Mouse (Mus musculus) liver, adult (tissue): Measurements from ENCODE around the gene Drc1.
A peak's percentile ranks its signal among the peaks of the same experiment; 100 is the strongest.

ENCODE experiments used
- GATA4 ChIP-seq: IDR thresholded peaks from 2 replicates; pipeline ENCODE4 v1.6.1; 2014; ENCODE audit warnings: mild to moderate bottlenecking, low read length; ENCODE audit not compliant: insufficient replicate concordance

Gene Drc1

DNA sequence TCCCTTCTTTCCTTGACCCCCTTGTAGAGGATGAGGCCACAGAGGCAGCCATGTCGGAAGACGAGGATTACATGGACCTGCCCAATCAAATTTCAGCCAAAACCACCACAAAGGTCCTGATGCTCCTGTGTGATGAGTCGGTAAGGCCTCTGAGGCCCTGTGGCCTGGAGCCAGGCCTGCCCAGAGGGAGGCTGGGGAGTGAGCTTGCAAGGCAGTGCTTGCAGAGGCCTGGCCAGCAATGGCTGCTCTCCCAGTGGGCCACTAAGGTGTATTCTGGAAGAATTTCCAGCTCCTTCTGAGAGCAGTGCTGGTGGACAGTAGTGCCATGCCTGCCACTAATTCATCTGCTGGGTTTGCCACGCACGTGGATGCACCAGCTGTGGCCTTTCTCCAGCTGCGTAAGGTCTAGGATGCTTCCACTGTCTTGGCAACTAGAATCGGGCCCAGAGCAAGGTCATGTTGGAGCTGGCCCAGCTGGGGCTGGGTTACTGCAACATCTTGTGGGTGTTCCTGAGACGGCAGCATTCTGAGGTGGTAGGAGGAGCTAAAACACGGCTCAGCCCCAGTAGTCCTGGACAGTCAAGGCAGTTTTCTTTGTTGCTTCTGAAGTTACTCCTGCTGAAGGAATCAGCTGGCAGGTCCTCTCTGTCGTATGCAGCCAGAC, 77.4 kb downstream of the Drc1 start:
- no peak for TF ChIP-seq GATA4

DNA sequence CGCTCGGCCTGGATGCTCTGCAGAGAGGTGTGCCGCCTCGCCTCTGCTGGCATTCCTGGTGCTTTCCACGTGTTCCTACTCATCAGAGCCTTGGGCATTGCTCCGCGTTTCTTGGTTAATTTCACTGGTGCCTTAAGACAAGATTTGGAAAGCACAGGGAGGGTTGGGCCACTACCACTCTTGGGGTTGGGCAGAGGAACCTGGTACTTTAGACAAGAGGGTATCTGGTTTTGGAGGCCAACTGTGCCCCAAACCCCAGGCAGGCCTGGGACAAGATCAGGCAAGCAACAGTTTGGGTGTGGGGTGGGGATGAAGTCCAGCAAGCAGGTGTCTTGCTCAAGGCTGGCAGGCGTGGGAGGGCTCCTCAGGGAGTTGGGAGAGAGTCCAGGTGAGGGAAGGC, 86.2 kb downstream of the Drc1 start:
- TF ChIP-seq GATA4 = no peak

DNA sequence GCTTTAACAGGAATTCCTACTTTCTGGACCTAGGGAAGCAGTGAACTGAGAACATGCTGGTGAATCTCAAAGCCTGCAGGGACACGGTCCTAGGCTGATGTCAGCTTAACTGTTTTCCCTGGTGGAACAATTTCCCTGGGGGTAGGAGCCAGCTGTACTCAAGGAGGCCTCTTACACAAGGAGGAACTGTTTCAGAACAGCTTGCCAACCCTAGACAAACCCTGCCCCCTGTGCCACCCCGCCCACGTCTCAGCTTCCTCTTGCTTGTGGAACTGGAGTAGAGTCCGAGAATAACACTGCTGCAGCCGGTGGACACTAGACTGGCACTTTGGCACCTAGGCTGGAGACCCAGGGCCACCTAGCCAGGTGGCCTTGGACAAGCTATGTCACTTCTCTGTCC, 88.2 kb downstream of the Drc1 start:
- TF ChIP-seq GATA4 = no peak

DNA sequence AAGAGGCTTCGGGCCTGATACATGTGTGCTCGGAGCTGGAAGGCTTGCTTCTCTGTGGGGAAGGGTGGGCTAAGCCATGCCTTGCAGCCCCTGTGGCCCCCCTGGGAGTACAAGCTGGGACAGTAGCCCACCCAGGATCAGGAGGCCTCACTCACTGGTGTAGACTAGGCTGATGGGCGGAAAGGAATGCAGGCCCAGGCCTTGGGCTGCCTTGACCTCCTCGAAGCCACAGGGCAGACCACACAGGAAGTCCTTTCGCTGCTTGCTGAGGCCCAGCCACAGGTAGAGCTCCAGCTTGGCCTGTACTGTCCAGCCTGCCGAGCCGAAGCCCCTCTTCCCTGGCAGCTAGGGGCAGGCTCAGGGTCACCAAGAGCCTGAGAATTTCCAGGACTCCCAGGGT, 101.7 kb downstream of the Drc1 start:
- TF ChIP-seq GATA4 = no peak

DNA sequence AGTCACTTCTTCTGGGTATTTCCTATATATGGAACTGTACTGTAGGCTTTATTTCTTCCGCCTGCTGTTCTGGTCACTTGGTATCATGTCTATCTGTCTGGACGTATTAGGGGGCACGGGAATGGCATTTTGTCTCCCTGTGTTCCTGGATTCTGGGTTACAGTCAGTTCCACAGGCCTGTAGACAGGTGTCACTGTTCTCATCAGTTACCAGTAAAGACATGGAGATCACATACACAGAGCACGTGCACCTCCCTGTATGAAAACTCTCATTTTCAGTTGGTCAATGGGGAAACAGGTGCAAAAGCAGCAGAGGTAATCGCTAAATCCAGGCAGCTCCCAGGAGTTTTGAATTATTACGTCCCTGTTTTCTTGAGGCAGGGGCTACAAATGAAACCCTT, 106.5 kb downstream of the Drc1 start:
- TF ChIP-seq GATA4 = no peak

DNA sequence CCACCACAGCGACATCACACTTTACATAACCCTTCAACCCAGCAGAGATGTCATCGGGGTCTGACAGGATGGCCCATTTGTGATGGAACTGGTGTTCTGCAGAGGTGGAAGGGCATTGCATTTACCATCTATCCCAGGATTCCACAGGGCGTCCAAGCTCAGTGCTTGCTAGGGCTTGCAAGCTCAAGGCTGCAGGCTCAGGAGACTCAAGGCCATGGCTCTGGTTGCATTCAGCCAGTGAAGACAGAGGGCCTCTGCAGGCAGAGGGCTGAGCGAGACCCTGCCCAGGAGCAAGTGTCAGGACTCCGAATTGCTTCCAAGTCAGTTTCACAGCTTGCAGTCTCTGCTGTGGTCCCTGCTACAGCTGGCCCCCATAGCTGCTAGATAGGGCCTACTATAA, 108.6 kb downstream of the Drc1 start:
- no peak for TF ChIP-seq GATA4

DNA sequence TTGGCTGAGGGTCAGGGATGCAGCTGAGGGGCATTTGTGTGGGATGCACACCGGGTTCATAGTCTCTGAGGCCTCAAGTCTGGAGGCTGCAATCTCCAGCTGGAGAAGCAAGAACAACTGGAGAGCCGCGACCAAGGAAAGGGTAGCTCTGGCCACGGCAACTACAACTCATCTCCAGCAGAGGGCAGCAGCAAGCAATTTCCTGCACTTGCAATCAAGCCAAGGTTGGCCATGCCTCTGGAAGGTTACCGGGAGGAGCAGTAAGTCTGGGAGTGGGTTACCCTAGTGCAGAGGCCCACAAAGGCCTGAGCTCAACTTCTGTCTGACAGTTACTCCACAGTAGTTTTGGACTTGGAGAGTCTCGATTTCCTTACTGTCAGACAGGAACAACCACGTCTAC, 110.3 kb downstream of the Drc1 start:
- no peak for TF ChIP-seq GATA4

DNA sequence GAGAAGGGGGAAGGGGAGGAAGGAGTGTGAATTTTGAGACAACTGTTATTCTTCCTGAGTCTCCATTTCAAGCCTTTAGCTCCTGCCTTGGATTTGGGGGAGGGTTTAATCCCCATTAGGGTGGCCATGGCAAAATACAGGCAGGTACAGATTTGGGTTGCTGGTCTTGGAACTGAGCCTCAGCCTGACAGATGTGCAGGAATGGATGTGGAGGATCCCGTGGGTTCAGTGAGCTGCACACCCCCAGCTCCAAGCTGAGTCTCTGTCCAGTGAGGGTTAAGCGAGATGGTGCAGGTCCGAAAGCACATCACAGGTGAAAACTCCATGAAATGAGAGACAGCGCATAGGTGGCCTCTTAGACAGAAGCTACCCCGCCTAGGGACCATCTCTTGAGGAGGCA, 119.3 kb downstream of the Drc1 start:
- TF ChIP-seq GATA4 = no peak

DNA sequence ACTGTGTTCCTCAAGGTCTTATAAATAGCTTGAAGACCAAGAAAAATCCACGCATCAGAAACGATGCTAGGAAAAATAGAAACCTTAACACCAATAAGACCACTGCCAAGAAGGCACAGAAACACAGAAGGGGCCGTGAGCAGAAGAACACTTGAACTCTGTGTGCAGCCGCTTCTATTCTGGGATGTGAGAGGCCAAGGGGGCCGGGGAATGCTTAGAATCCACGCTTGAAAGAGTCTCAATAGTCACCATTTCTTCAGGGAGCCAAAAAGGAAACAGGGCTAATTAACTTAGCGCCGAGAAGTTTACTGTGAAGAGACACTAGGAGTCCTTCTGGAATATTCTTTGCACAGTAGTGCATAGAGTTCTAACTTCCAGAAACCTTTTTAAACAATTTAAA, 120.0 kb downstream of the Drc1 start:
- no peak for TF ChIP-seq GATA4

DNA sequence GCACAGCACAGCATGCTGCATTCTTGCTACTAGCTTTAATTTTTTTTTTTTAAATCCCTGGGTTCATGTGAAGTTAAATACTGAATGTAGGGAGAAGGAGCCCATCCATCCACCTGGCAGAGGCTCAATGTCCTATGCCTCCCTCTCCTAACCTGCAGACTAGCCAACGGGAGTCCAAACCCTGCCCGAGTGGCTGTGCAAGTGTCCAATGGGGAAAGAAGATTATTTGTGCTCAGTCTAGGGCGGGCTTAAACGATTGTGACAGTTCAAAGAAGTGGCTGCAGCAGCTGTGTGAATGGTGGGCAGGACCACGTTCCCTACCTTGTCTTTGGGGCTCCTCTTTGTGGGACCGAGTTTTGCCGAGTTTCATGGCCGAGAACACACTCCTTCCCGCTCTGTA, 125.7 kb downstream of the Drc1 start:
- no peak for TF ChIP-seq GATA4

DNA sequence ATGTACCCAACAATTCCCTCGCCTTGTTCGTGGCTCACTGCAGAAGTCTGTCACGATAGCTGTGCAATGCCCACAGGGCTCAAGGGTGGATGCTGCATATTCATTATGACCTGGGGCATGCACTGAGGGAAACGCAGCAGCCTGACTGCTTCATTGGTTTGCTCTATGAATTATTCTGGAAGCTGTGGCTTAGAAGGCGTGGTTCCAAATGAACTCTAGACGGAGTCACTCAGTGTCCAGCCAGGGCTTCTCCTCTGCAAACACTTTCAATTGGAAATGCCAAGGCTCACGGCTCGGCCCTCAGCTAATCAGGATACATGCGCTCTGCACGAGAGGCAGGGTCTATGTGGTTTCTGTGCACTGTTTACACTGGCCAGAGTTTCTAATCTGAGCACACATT, 130.3 kb downstream of the Drc1 start:
- peak; percentile 40; the same call in 1 of the 2 replicates for TF ChIP-seq GATA4

DNA sequence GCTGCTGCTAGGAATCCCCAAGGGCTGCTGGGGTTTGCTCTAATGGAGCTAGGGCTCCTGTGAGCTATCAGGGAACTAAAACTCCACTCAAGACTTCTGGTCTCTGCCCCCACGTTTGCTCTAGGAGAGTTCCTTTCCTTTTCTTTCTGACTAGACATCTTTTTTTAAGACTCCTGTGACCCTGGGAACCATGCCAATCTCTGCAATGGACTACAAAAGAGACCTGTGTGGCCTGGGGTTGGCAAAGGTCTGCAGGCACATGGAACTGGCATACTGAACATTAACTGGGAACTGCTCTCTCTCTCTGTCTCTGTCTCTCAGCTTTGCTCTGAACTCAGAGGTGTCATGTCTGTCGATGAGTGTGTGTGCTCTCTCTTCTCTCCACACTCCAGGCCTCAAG, 134.2 kb downstream of the Drc1 start:
- TF ChIP-seq GATA4 = no peak

DNA sequence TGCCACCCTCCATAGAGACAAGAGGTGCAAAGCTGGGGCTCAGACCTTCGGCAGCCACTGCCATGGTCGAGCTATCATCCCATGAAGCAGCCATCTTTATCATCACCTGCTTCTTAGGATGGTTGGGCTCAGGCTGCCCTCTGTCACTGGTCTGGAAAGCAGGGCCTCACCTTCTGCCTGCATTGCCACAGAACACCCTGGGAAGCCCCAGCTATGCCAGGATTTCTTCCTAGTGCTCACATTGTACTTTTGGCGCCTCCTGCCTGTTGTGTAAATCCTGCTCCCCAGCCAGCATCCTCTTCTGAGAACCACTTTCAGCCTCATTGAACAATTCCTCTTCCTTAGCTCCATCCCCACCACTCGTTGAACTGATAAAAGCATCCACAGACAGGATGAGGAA, 134.7 kb downstream of the Drc1 start:
- no peak for TF ChIP-seq GATA4
